Mouse (Mus musculus) heart, embryonic 15.5 days (tissue): ENCODE measurements around the gene D630045J12Rik. TPM values are rescaled to one million over a fixed set of nuclear protein-coding genes. Genes with fewer than 3 reads are reported as not detected.
A peak's percentile ranks its signal among the peaks of the same experiment; 100 is the strongest.

ENCODE experiments used
- ATAC-seq: fragments of 200-750 bp; cut with Nextera tagmentation; replicated peaks from 2 replicates; pipeline ENCODE4 v1.8.0; 2017; ENCODE audit warnings: low read depth, moderate TSS enrichment; ENCODE audit not compliant: insufficient number of reproducible peaks, insufficient read depth, low FRiP score
- H3K27ac ChIP-seq: fragments of 300-500 bp; sonication (generic); 2 replicates; pipeline ENCODE4 v1.5.1; 2015; ENCODE audit warnings: mild to moderate bottlenecking, inconsistent platforms
- H3K27me3 ChIP-seq: fragments of 300-500 bp; sonication (generic); 2 replicates; pipeline ENCODE4 v1.6.1; 2015; ENCODE audit warnings: inconsistent platforms
- H3K36me3 ChIP-seq: fragments of 300-500 bp; sonication (generic); 2 replicates; pipeline ENCODE4 v1.6.1; 2015; ENCODE audit warnings: mild to moderate bottlenecking, inconsistent platforms
- H3K4me1 ChIP-seq: fragments of 300-500 bp; sonication (generic); replicated peaks from 2 replicates; pipeline ENCODE4 v1.6.1; 2015; ENCODE audit warnings: inconsistent platforms
- H3K4me2 ChIP-seq: fragments of 300-500 bp; sonication (generic); 2 replicates; pipeline ENCODE4 v1.6.1; 2015; ENCODE audit warnings: inconsistent platforms, mild to moderate bottlenecking, moderate library complexity
- H3K4me3 ChIP-seq: fragments of 300-500 bp; sonication (generic); 2 replicates; pipeline ENCODE4 v1.5.1; 2015; ENCODE audit warnings: mild to moderate bottlenecking, inconsistent platforms
- H3K9ac ChIP-seq: fragments of 300-500 bp; sonication (generic); 2 replicates; pipeline ENCODE4 v1.6.1; 2015; ENCODE audit warnings: mild to moderate bottlenecking, inconsistent platforms
- H3K9me3 ChIP-seq: fragments of 300-500 bp; sonication (generic); replicated peaks from 2 replicates; pipeline ENCODE4 v1.6.1; 2016; ENCODE audit warnings: inconsistent platforms
- WGBS: fragments of 180-500 bp; shearing (Covaris S2); methylation state at CpG from one replicate; pipeline ENCODE4 v1.1.7; 2015; ENCODE audit warnings: mixed read lengths; 5-methylcytosine and 5-hydroxymethylcytosine counted together
- polyA plus RNA-seq: library from polyadenylated mRNA; unstranded; fragments of >200 nt; fragmentation: Nextera tagmentation; extraction: Ambion mirVana; gene quantifications from 2 replicates; pipeline ENCODE4 v1.2.1, GENCODE M21; 2015

The D630045J12Rik gene
- polyA plus RNA-seq, 1 experiment from 2014 or later: 1.1 TPM

GRCm38 (mm10) chr6:38241508-38241907 lies 12.3 kb downstream of the D630045J12Rik start:
- WGBS: 78% methylated on average over 4 of the region's 4 CpGs

GRCm38 (mm10) chr6:38240618-38241017 lies 13.2 kb downstream of the D630045J12Rik start:
- Histone ChIP-seq H3K9me3 (no peaks in the 10 kb centered on the region), H3K4me1 (peaks cover 12% of the 10 kb centered on the region; the same call in 1 of the 2 replicates), H3K27me3 (no peaks in the 10 kb centered on the region), H3K27ac (no peak overlapping the region), H3K4me3 (no peak overlapping the region), H3K4me2 (no peak overlapping the region), H3K9ac (no peak overlapping the region), H3K36me3 (no peaks in the 10 kb centered on the region)
- no peak for ATAC-seq
- WGBS: 77% methylated on average over 5 of the region's 5 CpGs

More at GRCm38 (mm10) chr6:38241508-38241907, 12.3 kb downstream of the D630045J12Rik start:
- no peaks in the 10 kb centered on the region for H3K9me3 ChIP-seq
- peaks cover 12% of the 10 kb centered on the region; the same call in 1 of the 2 replicates for H3K4me1 ChIP-seq
- H3K27ac ChIP-seq: no peak overlapping the region
- no peak for ATAC-seq
- no peaks in the 10 kb centered on the region for H3K36me3 ChIP-seq
- no peaks in the 10 kb centered on the region for H3K27me3 ChIP-seq
- no peak overlapping the region for H3K4me3 ChIP-seq
- H3K9ac ChIP-seq: no peak overlapping the region
- H3K4me2 ChIP-seq: no peak overlapping the region

GRCm38 (mm10) chr6:38238382-38238781 lies 15.4 kb downstream of the D630045J12Rik start:
- no peaks in the 10 kb centered on the region for H3K36me3 ChIP-seq
- H3K27me3 ChIP-seq: no peaks in the 10 kb centered on the region
- WGBS: 79% methylated on average over 4 of the region's 4 CpGs
- no peak overlapping the region for H3K27ac ChIP-seq
- H3K9me3 ChIP-seq: no peaks in the 10 kb centered on the region
- peaks cover 12% of the 10 kb centered on the region; the same call in 1 of the 2 replicates for H3K4me1 ChIP-seq
- ATAC-seq: no peak
- no peak overlapping the region for H3K9ac ChIP-seq
- H3K4me2 ChIP-seq: no peak overlapping the region
- no peak overlapping the region for H3K4me3 ChIP-seq

- ATAC-seq: no peak
- H3K36me3 ChIP-seq: no peaks in the 10 kb centered on the region
- no peaks in the 10 kb centered on the region for H3K27me3 ChIP-seq
- no peaks in the 10 kb centered on the region for H3K9me3 ChIP-seq
- H3K27ac ChIP-seq: no peak overlapping the region
- WGBS: 73% methylated on average over 7 of the region's 7 CpGs
- peaks cover 8% of the 10 kb centered on the region for H3K4me1 ChIP-seq
- H3K9ac ChIP-seq: no peak overlapping the region
- H3K4me3 ChIP-seq: no peak overlapping the region
- no peak overlapping the region for H3K4me2 ChIP-seq
These were observed 17.7 kb downstream of the D630045J12Rik start for GRCm38 (mm10) chr6:38235991-38236658.

GRCm38 (mm10) chr6:38233803-38234202 lies 20.0 kb downstream of the D630045J12Rik start:
- Histone ChIP-seq H3K4me3 (no peak overlapping the region), H3K4me1 (peaks cover 8% of the 10 kb centered on the region), H3K4me2 (no peak overlapping the region), H3K27me3 (no peaks in the 10 kb centered on the region), H3K36me3 (no peaks in the 10 kb centered on the region), H3K9me3 (no peaks in the 10 kb centered on the region), H3K27ac (no peak overlapping the region), H3K9ac (no peak overlapping the region)
- no peak for ATAC-seq
- 89% methylated on average over 3 of the region's 3 CpGs for WGBS

GRCm38 (mm10) chr6:38232917-38233316 lies 20.9 kb downstream of the D630045J12Rik start:
- ATAC-seq: no peak
- H3K9me3 ChIP-seq: no peaks in the 10 kb centered on the region
- 83% methylated on average over 3 of the region's 3 CpGs for WGBS
- no peaks in the 10 kb centered on the region for H3K27me3 ChIP-seq
- no peaks in the 10 kb centered on the region for H3K36me3 ChIP-seq
- no peak overlapping the region for H3K4me3 ChIP-seq
- no peak overlapping the region for H3K27ac ChIP-seq
- H3K9ac ChIP-seq: no peak overlapping the region
- no peak overlapping the region for H3K4me2 ChIP-seq
- peaks cover 8% of the 10 kb centered on the region for H3K4me1 ChIP-seq

- Histone ChIP-seq H3K4me2 (no peak overlapping the region), H3K27ac (no peak overlapping the region), H3K9me3 (no peaks in the 10 kb centered on the region), H3K4me3 (no peak overlapping the region), H3K9ac (no peak overlapping the region), H3K36me3 (no peaks in the 10 kb centered on the region), H3K27me3 (no peaks in the 10 kb centered on the region), H3K4me1 (peaks cover 8% of the 10 kb centered on the region)
- WGBS: 57% methylated on average over 4 of the region's 4 CpGs
- 0 out of 2 replicates have a peak, but pooled peaks have one; percentile 27 for ATAC-seq
These were observed 21.8 kb downstream of the D630045J12Rik start for GRCm38 (mm10) chr6:38231994-38232393.

GRCm38 (mm10) chr6:38224079-38224478 lies 29.7 kb downstream of the D630045J12Rik start:
- 35% methylated on average over 1 of the region's 1 CpGs for WGBS
- H3K4me1 ChIP-seq: no peaks in the 10 kb centered on the region; the same call in 1 of the 2 replicates
- no peak for ATAC-seq

GRCm38 (mm10) chr6:38219261-38219660 lies 34.5 kb downstream of the D630045J12Rik start:
- WGBS: 88% methylated on average over 2 of the region's 2 CpGs
- Histone ChIP-seq H3K9ac (no peak overlapping the region), H3K27me3 (no peaks in the 10 kb centered on the region), H3K4me3 (no peak overlapping the region), H3K4me1 (no peaks in the 10 kb centered on the region), H3K4me2 (no peak overlapping the region), H3K27ac (no peak overlapping the region), H3K9me3 (no peaks in the 10 kb centered on the region), H3K36me3 (no peaks in the 10 kb centered on the region)
- no peak for ATAC-seq

More at GRCm38 (mm10) chr6:38224079-38224478, 29.7 kb downstream of the D630045J12Rik start:
- Histone ChIP-seq H3K36me3 (no peaks in the 10 kb centered on the region), H3K9me3 (no peaks in the 10 kb centered on the region), H3K4me3 (no peak overlapping the region), H3K27me3 (no peaks in the 10 kb centered on the region), H3K4me2 (no peak overlapping the region), H3K27ac (no peak overlapping the region), H3K9ac (no peak overlapping the region)

GRCm38 (mm10) chr6:38215448-38216110 lies 38.2 kb downstream of the D630045J12Rik start:
- Histone ChIP-seq H3K4me3 (no peak overlapping the region), H3K4me1 (no peaks in the 10 kb centered on the region), H3K36me3 (no peaks in the 10 kb centered on the region), H3K9ac (no peak overlapping the region), H3K27me3 (no peaks in the 10 kb centered on the region), H3K4me2 (no peak overlapping the region), H3K27ac (no peak overlapping the region), H3K9me3 (no peaks in the 10 kb centered on the region)
- ATAC-seq: no peak
- WGBS: 77% methylated on average over 14 of the region's 14 CpGs

GRCm38 (mm10) chr6:38207621-38208020 lies 46.2 kb downstream of the D630045J12Rik start:
- Histone ChIP-seq H3K9me3 (no peaks in the 10 kb centered on the region), H3K4me3 (no peak overlapping the region), H3K9ac (no peak overlapping the region), H3K36me3 (no peaks in the 10 kb centered on the region), H3K4me2 (no peak overlapping the region), H3K27me3 (no peaks in the 10 kb centered on the region), H3K27ac (no peak overlapping the region), H3K4me1 (peaks cover 12% of the 10 kb centered on the region; the same call in 1 of the 2 replicates)
- 78% methylated on average over 2 of the region's 2 CpGs for WGBS
- ATAC-seq: no peak
